Mouse (Mus musculus) embryonic fibroblast, embryonic 13.5 days (primary cell): Measurements from ENCODE around the gene Rufy1.
A peak's percentile ranks its signal among the peaks of the same experiment; 100 is the strongest.

ENCODE experiments used
- CTCF ChIP-seq: IDR thresholded peaks from 2 replicates; pipeline ENCODE4 v1.5.1; 2011; ENCODE audit warnings: mild to moderate bottlenecking, control low read depth, low read length, moderate library complexity, borderline replicate concordance; ENCODE audit not compliant: insufficient read depth
- POLR2A ChIP-seq: IDR thresholded peaks from 2 replicates; pipeline ENCODE4 v1.6.1; 2011; ENCODE audit warnings: low read depth, mild to moderate bottlenecking, control low read depth, low read length, moderate library complexity

- TF ChIP-seq CTCF, result no peak
- peak; percentile 47; the same call in 1 of the 2 replicates for TF ChIP-seq POLR2A
These were observed 52.8 kb downstream of the Rufy1 start for GRCm38 (mm10) chr11:50377892-50378684.
